Mouse (Mus musculus): ENCODE measurements around the gene Ltc4s. TPM values are rescaled to one million over a fixed set of nuclear protein-coding genes. Genes with fewer than 3 reads are reported as not detected.
A peak's percentile ranks its signal among the peaks of the same experiment; 100 is the strongest.

Gene Ltc4s
- polyA plus RNA-seq, 1 experiment from 2014 or later = not detected

GRCm38 (mm10) chr11:50214631-50215030, 23.8 kb downstream of the Ltc4s start:
- ATAC-seq (no peak), DNase-seq (ENCODE audit: low read depth, low spot score) (no peak)
- ChIA-PET POLR2A (interaction anchor here (1.2 kb wide), 1 partner anchor 12 kb away, joined by 3 read pairs; no protein-coding TSS in a partner anchor), CTCF (interaction anchor here (1.4 to 3.8 kb wide), 2 partner anchors 12 to 53 kb away, joined by 3 to 12 read pairs; no protein-coding TSS in a partner anchor)
- no peak for TF ChIP-seq CTCF (IDR thresholded peaks at IDR 0.05)
- in situ Hi-C loops (cut with MboI; ENCODE audit: low pct_unique_long_range_greater_than_20kb) = no loop called here
- H3K27me3 ChIP-seq = no peaks in the 10 kb centered on the region

DNA sequence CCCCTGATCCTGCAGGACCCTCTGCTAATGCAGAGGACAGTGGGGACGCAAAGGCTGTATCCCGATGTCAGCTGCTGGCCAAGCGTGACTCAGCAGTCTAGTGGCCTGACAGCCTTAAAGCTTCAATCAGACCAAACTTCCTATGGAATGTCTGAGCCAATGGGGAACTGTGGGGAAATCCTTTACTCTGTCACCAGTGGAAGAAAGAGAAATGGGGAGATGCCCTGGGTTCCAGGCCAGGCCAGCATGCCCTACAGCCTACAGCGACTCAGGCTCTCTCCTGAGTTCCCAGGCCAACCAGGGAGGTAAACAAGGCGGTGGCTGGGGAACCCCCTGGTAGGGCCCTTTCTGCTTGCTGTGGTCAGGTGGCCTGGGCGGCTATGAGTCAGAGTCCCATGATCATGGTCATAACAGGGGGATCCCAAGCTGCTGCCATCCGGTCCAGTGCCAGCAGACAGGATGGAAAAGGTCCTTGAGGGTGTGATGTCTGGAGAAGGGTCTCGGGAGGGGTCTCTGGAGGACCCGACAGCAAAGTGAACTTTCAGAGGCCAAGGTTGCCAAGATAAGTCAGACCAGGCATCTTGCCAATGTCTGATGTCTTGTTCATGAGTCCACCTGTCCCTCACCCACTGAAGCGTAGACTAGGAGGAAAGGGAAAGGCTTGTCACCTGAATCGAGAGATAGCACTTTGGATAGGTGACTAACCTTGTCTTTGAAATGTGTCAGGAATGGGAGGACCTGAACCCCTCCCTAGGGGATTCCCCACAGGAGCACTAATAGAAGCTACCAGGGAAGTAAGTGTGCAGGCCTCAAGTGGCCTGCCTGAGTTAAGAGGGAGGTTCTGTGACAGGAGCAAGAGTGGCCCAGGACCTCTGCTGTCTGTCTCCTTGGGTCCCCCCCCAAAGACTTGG, 25.3 kb downstream of the Ltc4s start:
- CTCF ChIA-PET = interaction anchor here (0.8 to 3.8 kb wide), 9 partner anchors 8 to 51 kb away, joined by 3 to 12 read pairs (median 3); no protein-coding TSS in a partner anchor
- TF ChIP-seq CTCF (IDR thresholded peaks at IDR 0.05) = no peak
- POLR2A ChIA-PET = interaction anchor here (1.0 to 4.8 kb wide), 6 partner anchors 11 to 80 kb away, joined by 3 to 60 read pairs (median 3); partner anchors contain the start of gene Maml1
- peak; percentile 96 for DNase-seq (ENCODE audit: low read depth, low spot score)
- H3K27me3 ChIP-seq = no peaks in the 10 kb centered on the region
- ATAC-seq = peak; percentile 65
- in situ Hi-C loops (cut with MboI; ENCODE audit: low pct_unique_long_range_greater_than_20kb) = no loop called here

- ChIA-PET POLR2A (interaction anchor here (1.0 to 4.8 kb wide), 6 partner anchors 10 to 81 kb away, joined by 3 to 60 read pairs (median 3); partner anchors contain the start of gene Maml1), CTCF (interaction anchor here (0.8 to 3.8 kb wide), 7 partner anchors 9 to 51 kb away, joined by 3 to 12 read pairs (median 3); no protein-coding TSS in a partner anchor)
- H3K27me3 ChIP-seq = no peaks in the 10 kb centered on the region
- no peak for TF ChIP-seq CTCF (IDR thresholded peaks at IDR 0.05)
- DNase-seq (ENCODE audit: low read depth, low spot score) = no peak
- in situ Hi-C loops (cut with MboI; ENCODE audit: low pct_unique_long_range_greater_than_20kb) = no loop called here
- ATAC-seq = no peak
These were observed 26.2 kb downstream of the Ltc4s start for GRCm38 (mm10) chr11:50212060-50212739.

- ATAC-seq = no peak
- ChIA-PET CTCF (interaction anchor here (1.1 to 3.8 kb wide), 6 partner anchors 12 to 50 kb away, joined by 3 to 12 read pairs (median 4); no protein-coding TSS in a partner anchor), POLR2A (interaction anchor here (0.5 to 4.8 kb wide), 8 partner anchors 12 to 212 kb away, joined by 3 to 60 read pairs (median 4); partner anchors contain the start of gene Maml1)
- in situ Hi-C loops (cut with MboI; ENCODE audit: low pct_unique_long_range_greater_than_20kb) = no loop called here
- H3K27me3 ChIP-seq = no peaks in the 10 kb centered on the region
- no peak for DNase-seq (ENCODE audit: low read depth, low spot score)
- no peak for TF ChIP-seq CTCF (IDR thresholded peaks at IDR 0.05)
These were observed 26.9 kb downstream of the Ltc4s start for GRCm38 (mm10) chr11:50211322-50212059.

GRCm38 (mm10) chr11:50210505-50211151, 27.8 kb downstream of the Ltc4s start, which contains the start of the genes Sqstm1 and Mgat4b:
Gene Sqstm1, minus strand, starts transcription at chr11:50210827.
Gene Mgat4b, plus strand, starts transcription at chr11:50210890.
- H3K27me3 ChIP-seq = no peaks in the 10 kb centered on the region
- CTCF ChIA-PET = interaction anchor here (1.5 to 2.0 kb wide), 2 partner anchors 10 to 14 kb away, joined by 5 to 10 read pairs; no protein-coding TSS in a partner anchor
- POLR2A ChIA-PET = interaction anchor here (0.5 to 4.8 kb wide), 9 partner anchors 8 to 213 kb away, joined by 3 to 60 read pairs (median 3); no protein-coding TSS in a partner anchor
- TF ChIP-seq CTCF (IDR thresholded peaks at IDR 0.05) = no peak
- ATAC-seq (peak; percentile 32), DNase-seq (ENCODE audit: low read depth, low spot score) (no peak)
- in situ Hi-C loops (cut with MboI; ENCODE audit: low pct_unique_long_range_greater_than_20kb) = no loop called here

DNA sequence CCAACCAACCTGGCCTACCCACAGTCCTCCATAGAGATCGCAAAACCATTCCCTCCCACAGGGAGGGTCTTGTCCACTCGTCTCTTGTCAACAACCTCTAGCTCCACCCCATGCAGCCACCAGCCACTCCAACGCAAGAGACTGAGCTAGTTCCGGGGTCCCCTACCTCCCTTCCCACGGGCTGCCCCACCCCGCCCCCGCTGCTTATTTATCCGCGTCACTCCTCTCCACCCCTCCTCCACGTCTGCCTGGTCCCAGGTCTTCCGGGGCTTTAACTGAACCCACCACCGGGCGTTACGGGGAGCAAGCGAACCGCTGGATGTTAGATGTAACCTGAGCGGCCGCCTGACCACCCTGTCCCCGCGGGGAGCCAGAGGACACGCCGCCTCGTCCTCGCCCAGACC, 28.3 kb downstream of the Ltc4s start:
- ATAC-seq (peak; percentile 61), DNase-seq (ENCODE audit: low read depth, low spot score) (no peak)
- ChIA-PET CTCF (interaction anchor here (1.5 kb wide), 1 partner anchor 9 kb away, joined by 5 read pairs; no protein-coding TSS in a partner anchor), POLR2A (interaction anchor here (0.9 to 4.8 kb wide), 7 partner anchors 8 to 167 kb away, joined by 3 to 60 read pairs (median 3); no protein-coding TSS in a partner anchor)
- TF ChIP-seq CTCF (IDR thresholded peaks at IDR 0.05) = no peak
- in situ Hi-C loops (cut with MboI; ENCODE audit: low pct_unique_long_range_greater_than_20kb) = no loop called here
- H3K27me3 ChIP-seq = no peaks in the 10 kb centered on the region

DNA sequence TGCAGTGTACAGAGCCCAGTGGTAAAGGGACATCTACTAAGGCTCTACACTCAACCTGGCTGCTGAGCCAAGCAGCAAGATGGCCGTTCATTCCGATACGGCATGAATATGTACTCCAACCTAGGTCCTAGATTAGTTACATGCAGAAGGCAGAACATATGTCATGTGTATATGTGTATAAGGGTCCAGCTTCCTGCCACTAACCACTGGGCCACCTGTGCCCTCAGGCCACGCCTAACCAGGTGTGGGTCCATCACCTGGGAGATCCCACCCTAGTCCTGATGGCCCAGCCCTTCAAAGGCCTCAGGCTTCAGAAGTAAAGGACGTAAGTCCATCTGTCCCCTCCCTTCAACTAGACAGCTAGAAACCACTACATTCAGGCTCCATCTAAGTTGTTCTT, 30.4 kb downstream of the Ltc4s start:
- POLR2A ChIA-PET = interaction anchor here (0.8 to 1.4 kb wide), 3 partner anchors 17 to 21 kb away, joined by 3 to 5 read pairs (median 4); no protein-coding TSS in a partner anchor
- CTCF ChIA-PET = interaction anchor here (1.6 to 2.8 kb wide), 2 partner anchors 16 to 20 kb away, joined by 4 to 11 read pairs; no protein-coding TSS in a partner anchor
- H3K27me3 ChIP-seq = no peaks in the 10 kb centered on the region
- DNase-seq (ENCODE audit: low read depth, low spot score) = no peak
- no peak for ATAC-seq
- no peak for TF ChIP-seq CTCF (IDR thresholded peaks at IDR 0.05)
- in situ Hi-C loops (cut with MboI; ENCODE audit: low pct_unique_long_range_greater_than_20kb) = no loop called here

- ATAC-seq = no peak
- DNase-seq (ENCODE audit: low read depth, low spot score) = no peak
- TF ChIP-seq CTCF (IDR thresholded peaks at IDR 0.05) = no peak
- POLR2A ChIA-PET = interaction anchor here (0.5 to 1.4 kb wide), 5 partner anchors 18 to 39 kb away, joined by 3 to 6 read pairs (median 4); no protein-coding TSS in a partner anchor
- CTCF ChIA-PET = interaction anchor here (1.6 to 2.8 kb wide), 2 partner anchors 17 to 20 kb away, joined by 4 to 11 read pairs; no protein-coding TSS in a partner anchor
- no peaks in the 10 kb centered on the region for H3K27me3 ChIP-seq
- in situ Hi-C loops (cut with MboI; ENCODE audit: low pct_unique_long_range_greater_than_20kb) = no loop called here
These were observed 31.1 kb downstream of the Ltc4s start for GRCm38 (mm10) chr11:50207344-50207743.

- no peaks in the 10 kb centered on the region for H3K27me3 ChIP-seq
- in situ Hi-C loops (cut with MboI; ENCODE audit: low pct_unique_long_range_greater_than_20kb) = no loop called here
- TF ChIP-seq CTCF (IDR thresholded peaks at IDR 0.05) = no peak
- DNase-seq (ENCODE audit: low read depth, low spot score) (no peak), ATAC-seq (no peak)
- ChIA-PET POLR2A (interaction anchor here (1.2 to 2.1 kb wide), 2 partner anchors 17 to 43 kb away, joined by 3 to 5 read pairs; no protein-coding TSS in a partner anchor), CTCF (interaction anchor here (1.3 kb wide), 1 partner anchor 18 kb away, joined by 3 read pairs; no protein-coding TSS in a partner anchor)
These were observed 32.4 kb downstream of the Ltc4s start for GRCm38 (mm10) chr11:50206037-50206436.
